Mouse (Mus musculus) heart, embryonic 12.5 days (tissue): ENCODE measurements around the gene Ephb2. TPM values are rescaled to one million over a fixed set of nuclear protein-coding genes. Genes with fewer than 3 reads are reported as not detected.
A peak's percentile ranks its signal among the peaks of the same experiment; 100 is the strongest.

ENCODE experiments used
- ATAC-seq: fragments of 200-750 bp; cut with Nextera tagmentation; 2 replicates; pipeline ENCODE4 v1.8.0; 2017; ENCODE audit warnings: moderate TSS enrichment, moderate library complexity; ENCODE audit not compliant: insufficient number of reproducible peaks, low FRiP score
- H3K27ac ChIP-seq: fragments of 300-500 bp; sonication (generic); 2 replicates; pipeline ENCODE4 v1.5.1; 2016; ENCODE audit warnings: mild to moderate bottlenecking, moderate library complexity; ENCODE audit not compliant: poor library complexity, severe bottlenecking
- H3K27me3 ChIP-seq: fragments of 300-500 bp; sonication (generic); replicated peaks from 2 replicates; pipeline ENCODE4 v1.6.1; 2016; ENCODE audit warnings: mild to moderate bottlenecking, moderate library complexity
- H3K36me3 ChIP-seq: fragments of 300-500 bp; sonication (generic); 2 replicates; pipeline ENCODE4 v1.6.1; 2016; ENCODE audit warnings: mild to moderate bottlenecking, moderate library complexity
- H3K4me1 ChIP-seq: fragments of 300-500 bp; sonication (generic); replicated peaks from 2 replicates; pipeline ENCODE4 v1.6.1; 2016; ENCODE audit warnings: mild to moderate bottlenecking
- H3K4me2 ChIP-seq: fragments of 300-500 bp; sonication (generic); 2 replicates; pipeline ENCODE4 v1.6.1; 2016; ENCODE audit warnings: mild to moderate bottlenecking, moderate library complexity
- H3K4me3 ChIP-seq: fragments of 300-500 bp; sonication (generic); 2 replicates; pipeline ENCODE4 v1.5.1; 2016; ENCODE audit warnings: mild to moderate bottlenecking
- H3K9ac ChIP-seq: fragments of 300-500 bp; sonication (generic); 2 replicates; pipeline ENCODE4 v1.6.1; 2016; ENCODE audit warnings: mild to moderate bottlenecking, moderate library complexity
- H3K9me3 ChIP-seq: fragments of 300-500 bp; sonication (generic); replicated peaks from 2 replicates; pipeline ENCODE4 v1.6.1; 2016; ENCODE audit warnings: mild to moderate bottlenecking, moderate library complexity
- WGBS: fragments of 180-500 bp; shearing (Covaris S2); methylation state at CpG from one replicate; pipeline ENCODE4 v1.1.7; 2016; 5-methylcytosine and 5-hydroxymethylcytosine counted together
- polyA plus RNA-seq: library from polyadenylated mRNA; unstranded; fragments of >200 nt; fragmentation: Nextera tagmentation; extraction: Ambion mirVana; gene quantifications from 2 replicates; pipeline ENCODE4 v1.2.1, GENCODE M21; 2016

The Ephb2 gene
- polyA plus RNA-seq, 1 experiment from 2014 or later, result 1.5 TPM

DNA sequence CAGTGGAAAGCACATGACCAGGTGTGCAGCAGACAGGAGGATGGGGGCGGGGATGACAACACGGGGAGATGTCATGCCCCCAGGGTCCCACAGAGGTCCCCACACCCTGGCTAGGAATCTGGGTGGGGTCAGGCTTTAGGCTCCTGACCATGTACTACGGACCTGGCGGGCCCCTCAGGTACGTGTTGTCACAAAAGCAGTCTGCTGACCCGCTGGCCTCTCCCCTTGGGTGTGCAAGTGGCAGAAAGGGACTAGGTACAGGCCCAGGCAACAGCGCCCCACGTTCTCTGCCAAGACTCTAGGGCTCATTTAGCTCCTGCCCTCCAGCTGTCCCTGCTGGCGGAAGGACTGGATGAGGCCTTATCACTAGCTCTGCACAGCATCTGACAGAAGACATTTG is 105.3 kb downstream of the Ephb2 start:
- H3K36me3 ChIP-seq, result no peaks in the 10 kb centered on the region
- H3K9me3 ChIP-seq, result no peaks in the 10 kb centered on the region
- no peak overlapping the region for H3K27ac ChIP-seq
- no peak overlapping the region for H3K9ac ChIP-seq
- no peak overlapping the region for H3K4me3 ChIP-seq
- H3K27me3 ChIP-seq, result peaks cover 12% of the 10 kb centered on the region; the same call in 1 of the 2 replicates
- no peak overlapping the region for H3K4me2 ChIP-seq
- peak; percentile 45; the same call in 1 of the 2 replicates for ATAC-seq
- peaks cover 39% of the 10 kb centered on the region for H3K4me1 ChIP-seq
- 60% methylated on average over 9 of the region's 9 CpGs for WGBS

DNA sequence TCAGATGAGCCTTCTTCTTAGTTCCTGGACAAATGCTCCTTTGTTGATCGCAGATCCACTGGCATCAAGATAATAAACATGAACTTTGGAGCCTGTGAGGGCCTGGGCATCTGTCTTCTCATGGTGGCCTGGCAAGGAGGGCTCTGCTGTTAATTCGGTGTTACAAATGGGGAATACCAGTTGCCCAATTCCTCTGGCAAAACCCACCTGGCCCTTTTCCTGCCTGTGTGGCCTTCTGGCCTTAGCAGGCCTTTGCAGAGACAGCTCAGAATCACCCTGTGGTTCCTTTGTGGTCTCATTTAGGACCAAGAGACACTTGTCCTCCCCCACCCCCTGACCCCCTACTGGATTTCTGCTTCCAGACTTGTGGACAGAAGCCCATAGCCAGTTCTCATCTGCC is 106.2 kb downstream of the Ephb2 start:
- Histone ChIP-seq H3K4me3 (no peak overlapping the region), H3K9ac (no peak overlapping the region), H3K9me3 (no peaks in the 10 kb centered on the region), H3K36me3 (no peaks in the 10 kb centered on the region), H3K4me1 (peaks cover 37% of the 10 kb centered on the region), H3K27me3 (peaks cover 8% of the 10 kb centered on the region; the same call in 1 of the 2 replicates), H3K4me2 (no peak overlapping the region), H3K27ac (no peak overlapping the region)
- WGBS, result 91% methylated on average over 2 of the region's 2 CpGs
- no peak for ATAC-seq

DNA sequence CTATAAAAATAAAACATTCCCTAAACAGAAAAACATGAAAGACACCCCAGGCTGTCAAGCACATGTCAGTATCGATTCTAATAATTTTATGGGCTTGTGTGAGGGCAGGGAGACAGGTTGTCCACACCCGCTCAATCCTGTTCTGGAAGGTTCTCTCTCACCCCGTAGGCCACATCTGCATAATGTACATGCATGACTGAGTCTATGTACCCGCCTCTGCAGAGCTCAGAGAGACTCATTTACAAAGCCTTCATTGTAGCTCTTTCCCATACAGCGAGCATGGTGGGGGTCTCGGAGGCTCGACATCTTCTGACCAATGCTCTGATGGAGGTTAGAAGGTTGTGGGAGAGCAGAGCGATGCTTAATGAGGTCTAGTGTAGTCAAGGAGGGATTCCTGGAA is 108.8 kb downstream of the Ephb2 start:
- no peaks in the 10 kb centered on the region for H3K9me3 ChIP-seq
- no peak overlapping the region for H3K4me3 ChIP-seq
- no peak overlapping the region for H3K27ac ChIP-seq
- peaks cover 6% of the 10 kb centered on the region for H3K27me3 ChIP-seq
- H3K36me3 ChIP-seq, result no peaks in the 10 kb centered on the region
- no peak overlapping the region for H3K4me2 ChIP-seq
- H3K4me1 ChIP-seq, result peaks cover 31% of the 10 kb centered on the region
- H3K9ac ChIP-seq, result no peak overlapping the region
- ATAC-seq, result no peak
- 83% methylated on average over 8 of the region's 8 CpGs for WGBS

DNA sequence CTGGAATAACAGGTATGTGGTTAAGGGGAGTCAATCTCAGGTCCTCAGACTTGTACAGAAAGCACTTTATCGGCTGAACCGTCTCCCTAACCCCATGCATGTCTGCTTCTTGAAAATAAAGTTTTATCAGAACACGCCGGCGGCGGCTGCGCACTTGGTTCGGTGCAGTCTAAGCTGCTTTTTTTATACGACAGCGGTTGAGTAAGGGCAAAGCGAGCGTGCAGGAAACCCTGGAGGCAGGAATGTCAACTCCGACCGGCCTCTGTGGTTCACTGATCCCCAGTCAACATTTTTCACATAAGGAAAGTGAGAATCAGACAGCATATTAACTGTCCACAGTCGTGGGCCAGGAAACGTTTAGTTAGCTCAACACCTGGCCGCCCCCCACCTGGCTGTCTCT is 111.1 kb downstream of the Ephb2 start:
- Histone ChIP-seq H3K36me3 (no peaks in the 10 kb centered on the region), H3K27ac (no peak overlapping the region), H3K27me3 (peaks cover 15% of the 10 kb centered on the region), H3K9ac (no peak overlapping the region), H3K9me3 (no peaks in the 10 kb centered on the region), H3K4me1 (peaks cover 15% of the 10 kb centered on the region; the same call in 1 of the 2 replicates), H3K4me3 (no peak overlapping the region), H3K4me2 (no peak overlapping the region)
- 66% methylated on average over 17 of the region's 17 CpGs for WGBS
- ATAC-seq, result no peak

DNA sequence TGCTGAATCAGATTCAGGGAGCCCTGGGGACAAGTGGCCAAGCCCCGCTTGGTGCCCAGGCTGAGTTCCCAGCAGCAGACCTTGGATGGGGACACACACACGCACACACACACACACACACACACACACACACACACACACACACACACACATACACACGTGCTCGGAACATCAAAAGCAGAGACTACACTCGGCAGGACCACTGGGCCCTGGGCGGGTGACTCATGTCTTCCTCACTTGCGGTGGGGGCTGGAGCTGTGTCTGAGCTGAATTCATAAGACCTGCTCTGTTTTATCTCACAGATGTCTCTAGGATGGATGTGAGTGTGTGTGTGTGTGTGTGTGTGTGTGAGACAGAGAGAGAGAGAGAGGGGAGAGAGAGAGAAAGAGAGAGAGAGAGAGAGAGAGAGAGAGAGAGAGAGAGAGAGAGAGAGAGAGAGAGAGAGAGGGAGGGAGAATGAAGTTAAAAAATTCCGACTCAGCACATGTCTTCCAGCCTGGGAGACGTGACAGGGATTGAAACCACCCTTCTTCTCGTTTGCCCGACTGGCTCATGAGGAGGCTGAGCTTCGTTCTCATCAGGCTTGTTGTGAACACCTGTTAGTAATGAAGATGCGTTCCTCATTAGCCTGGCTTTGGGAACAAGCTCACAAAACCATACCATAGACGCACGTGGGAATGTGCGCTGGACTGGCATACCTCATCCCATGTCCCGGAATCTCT is 113.3 kb downstream of the Ephb2 start:
- Histone ChIP-seq H3K9ac (no peak overlapping the region), H3K27me3 (peaks cover 13% of the 10 kb centered on the region; the same call in 1 of the 2 replicates), H3K4me1 (peaks cover 15% of the 10 kb centered on the region; the same call in 1 of the 2 replicates), H3K4me2 (no peak overlapping the region), H3K27ac (no peak overlapping the region), H3K4me3 (no peak overlapping the region), H3K9me3 (no peaks in the 10 kb centered on the region), H3K36me3 (no peaks in the 10 kb centered on the region)
- no peak for ATAC-seq
- WGBS, result 52% methylated on average over 17 of the region's 17 CpGs

DNA sequence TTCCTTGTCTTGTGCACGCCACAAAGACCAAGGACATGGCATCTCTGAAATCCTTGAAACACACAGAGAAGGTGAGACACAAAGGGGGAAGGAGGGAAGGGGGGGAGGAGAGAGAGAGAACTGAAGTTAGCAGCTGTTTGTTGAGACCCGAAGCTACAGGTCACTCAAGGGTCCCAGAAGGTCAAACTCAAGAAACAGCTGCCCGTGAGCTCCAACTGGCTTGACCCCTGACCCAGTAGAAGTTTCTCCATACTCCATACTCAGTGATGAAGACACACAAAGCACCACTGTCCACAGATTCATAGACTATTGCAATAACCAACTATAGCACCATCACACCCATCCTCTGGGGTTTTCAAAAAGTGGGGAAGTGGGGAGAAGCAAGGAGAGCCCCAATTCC is 113.9 kb downstream of the Ephb2 start:
- ATAC-seq, result no peak
- Histone ChIP-seq H3K9ac (no peak overlapping the region), H3K9me3 (no peaks in the 10 kb centered on the region), H3K4me3 (no peak overlapping the region), H3K27me3 (peaks cover 18% of the 10 kb centered on the region), H3K27ac (no peak overlapping the region), H3K4me2 (no peak overlapping the region), H3K4me1 (peaks cover 15% of the 10 kb centered on the region; the same call in 1 of the 2 replicates), H3K36me3 (no peaks in the 10 kb centered on the region)
- WGBS, result 63% methylated on average over 3 of the region's 3 CpGs

DNA sequence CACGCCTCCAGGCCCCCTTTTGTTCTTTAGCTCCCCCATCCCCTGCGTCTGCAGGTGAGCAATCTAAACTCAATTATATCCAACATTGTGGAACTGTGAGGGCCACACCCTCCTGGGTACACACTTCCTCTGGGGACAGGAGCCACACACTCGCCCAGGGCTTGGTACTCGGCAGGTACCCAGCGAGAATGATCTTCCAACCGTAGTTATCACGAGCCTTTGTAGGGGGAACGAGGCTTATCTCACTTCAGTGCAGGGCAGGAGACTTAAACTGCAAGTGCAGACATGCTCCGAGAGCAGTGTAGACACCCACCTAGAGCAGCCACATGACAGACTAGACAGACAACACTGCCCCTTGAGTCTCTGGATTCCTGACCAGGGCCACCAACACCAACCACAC is 115.8 kb downstream of the Ephb2 start:
- WGBS, result 42% methylated on average over 9 of the region's 9 CpGs
- Histone ChIP-seq H3K4me3 (no peak overlapping the region), H3K9me3 (no peaks in the 10 kb centered on the region), H3K4me1 (peaks cover 15% of the 10 kb centered on the region; the same call in 1 of the 2 replicates), H3K27ac (no peak overlapping the region), H3K36me3 (no peaks in the 10 kb centered on the region), H3K27me3 (peaks cover 27% of the 10 kb centered on the region), H3K4me2 (no peak overlapping the region), H3K9ac (no peak overlapping the region)
- ATAC-seq, result no peak

DNA sequence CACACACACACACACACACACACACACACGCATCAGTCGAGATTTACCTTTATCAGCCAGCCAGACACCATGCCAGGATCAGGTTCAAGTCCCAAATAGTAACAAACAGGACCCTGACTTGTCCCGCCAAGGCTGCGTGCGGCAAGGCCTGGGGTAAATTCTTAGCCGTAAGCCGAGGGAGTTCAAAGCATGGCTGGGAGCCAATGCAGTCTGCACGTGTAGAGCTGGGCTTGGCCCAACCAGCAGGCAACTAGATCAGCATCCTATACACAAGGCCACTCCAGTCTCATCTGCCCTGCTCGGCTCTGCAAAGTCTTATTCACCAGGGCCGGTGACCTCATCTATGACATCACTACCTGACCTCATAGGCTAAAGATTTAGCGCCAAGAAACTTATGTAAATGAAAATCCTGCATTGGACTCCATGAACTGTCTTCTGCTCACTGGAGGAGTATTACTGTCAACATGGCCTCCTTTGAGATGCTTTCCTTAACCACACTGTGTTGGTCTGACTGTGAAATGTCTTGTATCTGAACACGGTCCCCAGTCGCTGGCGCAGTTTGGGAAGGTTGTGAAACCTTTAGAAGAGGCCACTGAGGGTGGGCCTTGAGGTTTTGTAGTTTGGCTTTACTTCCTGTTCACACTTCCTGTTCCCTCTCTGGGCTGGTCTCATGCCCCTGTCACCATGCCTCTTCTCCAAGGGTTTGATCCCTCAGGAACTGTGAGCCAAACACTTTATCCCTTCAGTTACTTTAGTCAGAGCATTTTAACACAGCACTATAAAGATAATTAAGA is 117.4 kb downstream of the Ephb2 start:
- Histone ChIP-seq H3K4me3 (no peak overlapping the region), H3K9me3 (no peaks in the 10 kb centered on the region), H3K36me3 (no peaks in the 10 kb centered on the region), H3K4me1 (peaks cover 15% of the 10 kb centered on the region; the same call in 1 of the 2 replicates), H3K4me2 (no peak overlapping the region), H3K9ac (no peak overlapping the region), H3K27me3 (peaks cover 35% of the 10 kb centered on the region), H3K27ac (no peak overlapping the region)
- WGBS, result 85% methylated on average over 14 of the region's 14 CpGs
- ATAC-seq, result no peak

DNA sequence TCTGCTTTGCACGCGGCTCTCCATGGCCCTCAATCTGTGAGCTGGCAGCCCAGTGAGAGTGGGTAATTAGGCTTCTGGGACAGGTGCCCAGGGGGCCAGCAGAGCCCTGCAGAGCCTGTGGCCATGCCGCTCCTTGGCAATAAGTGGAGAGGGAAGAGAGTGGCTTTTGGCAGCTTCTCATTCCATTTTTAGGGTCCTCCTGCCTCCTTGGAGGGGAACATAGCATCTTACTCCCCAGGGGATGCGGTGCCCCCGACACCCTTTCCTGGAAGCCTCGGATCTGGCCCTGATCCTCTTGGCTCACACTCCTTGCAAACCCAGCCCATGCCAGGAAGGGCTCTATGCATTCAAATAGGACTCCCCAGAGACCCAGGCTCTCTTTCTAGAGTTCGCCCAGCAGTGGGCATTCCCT is 119.2 kb downstream of the Ephb2 start:
- no peak overlapping the region for H3K4me3 ChIP-seq
- H3K36me3 ChIP-seq, result no peaks in the 10 kb centered on the region
- H3K4me2 ChIP-seq, result no peak overlapping the region
- peaks cover 14% of the 10 kb centered on the region for H3K4me1 ChIP-seq
- 76% methylated on average over 7 of the region's 7 CpGs for WGBS
- no peak overlapping the region for H3K27ac ChIP-seq
- H3K27me3 ChIP-seq, result peaks cover 31% of the 10 kb centered on the region
- no peaks in the 10 kb centered on the region for H3K9me3 ChIP-seq
- H3K9ac ChIP-seq, result no peak overlapping the region
- ATAC-seq, result no peak

DNA sequence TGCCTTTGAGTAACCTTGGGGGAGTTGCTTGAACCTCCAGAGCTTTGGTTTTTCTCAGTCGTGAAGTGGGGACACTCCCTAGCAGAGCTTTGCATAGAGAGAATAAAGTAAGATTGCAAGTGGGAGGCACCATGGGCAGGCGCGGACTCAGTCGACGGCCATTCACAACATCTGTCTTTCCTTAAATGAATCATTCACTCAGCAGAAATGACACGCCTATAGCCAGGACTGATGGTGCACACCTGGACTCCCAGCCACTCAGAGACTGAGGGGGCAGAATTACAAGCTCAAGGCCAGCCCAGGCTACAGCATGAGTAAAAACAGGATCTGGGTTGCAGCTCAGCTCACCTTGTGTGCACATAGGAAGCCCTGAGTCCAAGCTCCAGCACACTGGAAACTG is 121.3 kb downstream of the Ephb2 start:
- no peaks in the 10 kb centered on the region for H3K36me3 ChIP-seq
- no peak overlapping the region for H3K27ac ChIP-seq
- H3K27me3 ChIP-seq, result peaks cover 29% of the 10 kb centered on the region
- 65% methylated on average over 6 of the region's 6 CpGs for WGBS
- H3K9me3 ChIP-seq, result no peaks in the 10 kb centered on the region
- peaks cover 11% of the 10 kb centered on the region for H3K4me1 ChIP-seq
- no peak for ATAC-seq
- H3K4me2 ChIP-seq, result no peak overlapping the region
- H3K4me3 ChIP-seq, result no peak overlapping the region
- H3K9ac ChIP-seq, result no peak overlapping the region

DNA sequence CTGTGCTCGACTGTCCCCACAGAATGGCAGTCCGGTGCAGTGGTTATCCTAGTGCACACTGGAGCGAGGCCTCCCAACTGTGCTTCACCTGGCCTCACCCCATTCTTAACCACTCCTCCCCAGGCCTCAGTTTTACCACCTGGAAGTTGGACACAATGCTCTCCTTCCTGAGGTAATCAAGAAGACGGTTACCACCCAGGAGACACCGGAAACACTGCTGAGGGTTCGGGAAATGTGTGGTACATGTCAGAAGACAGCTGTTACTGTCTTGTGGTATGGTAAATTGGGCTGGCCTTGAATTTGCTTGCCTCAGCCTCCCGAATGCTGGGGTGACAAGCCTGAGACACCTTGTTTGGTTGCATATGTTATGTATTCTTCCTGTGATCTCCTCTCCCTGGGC is 121.9 kb downstream of the Ephb2 start:
- Histone ChIP-seq H3K27ac (no peak overlapping the region), H3K27me3 (peaks cover 31% of the 10 kb centered on the region), H3K4me1 (peaks cover 14% of the 10 kb centered on the region), H3K4me3 (no peak overlapping the region), H3K9ac (no peak overlapping the region), H3K4me2 (no peak overlapping the region), H3K36me3 (no peaks in the 10 kb centered on the region), H3K9me3 (no peaks in the 10 kb centered on the region)
- no peak for ATAC-seq
- 83% methylated on average over 7 of the region's 7 CpGs for WGBS
